Mouse (Mus musculus): ENCODE measurements around the gene Rnf114.

GRCm38 (mm10) chr2:167507719-167508385 lies 15.4 kb downstream of the Rnf114 start:
- TF ChIP-seq CTCF (IDR thresholded peaks at IDR 0.05; ENCODE audit: control insufficient read depth, insufficient read depth, low read length) (no peak), POLR2A (IDR thresholded peaks at IDR 0.05; ENCODE audit: borderline replicate concordance, control insufficient read depth, low read depth, low read length) (no peak)
